Mouse (Mus musculus): Measurements from ENCODE around the gene Glce. TPM values are rescaled to one million over a fixed set of nuclear protein-coding genes. Genes with fewer than 3 reads are reported as not detected.
A peak's percentile ranks its signal among the peaks of the same experiment; 100 is the strongest.

The Glce gene
- polyA plus RNA-seq, 1 experiment from 2014 or later = 26.4 TPM

GRCm38 (mm10) chr9:62028072-62028471, 94.4 kb downstream of the Glce start:
- H3K36me3 ChIP-seq (ENCODE audit: control insufficient read depth, insufficient read depth, low read length) = no peaks in the 10 kb centered on the region
- ATAC-seq = no peak
- H3K9me3 ChIP-seq (ENCODE audit: control insufficient read depth, low read length) = no peaks in the 10 kb centered on the region
- no peak overlapping the region for H3K27ac ChIP-seq (ENCODE audit: low read depth, low read length)
- H3K27me3 ChIP-seq (replicated peaks; ENCODE audit: control insufficient read depth, insufficient read depth, low read length) = peaks cover 20% of the 10 kb centered on the region
- peaks cover 3% of the 10 kb centered on the region; the same call in 1 of the 2 replicates for H3K4me1 ChIP-seq (ENCODE audit: control insufficient read depth, insufficient read depth, low read depth, low read length)
- H3K9ac ChIP-seq (ENCODE audit: low read depth, low read length) = no peak overlapping the region
- H3K4me2 ChIP-seq (ENCODE audit: low read length) = no peak overlapping the region
- WGBS = 50% methylated on average over 3 of the region's 3 CpGs
- no peak overlapping the region for H3K4me3 ChIP-seq (ENCODE audit: low read length)

GRCm38 (mm10) chr9:62026600-62026999, 95.9 kb downstream of the Glce start, which contains the start of gene Paqr5:
Gene Paqr5 (minus strand): TSS chr9:62026856.
- Histone ChIP-seq H3K4me1 (ENCODE audit: control insufficient read depth, insufficient read depth, low read depth, low read length) (peaks cover 3% of the 10 kb centered on the region; the same call in 1 of the 2 replicates), H3K4me2 (ENCODE audit: low read length) (peak within 1 kb of the TSS; percentile 61), H3K4me3 (ENCODE audit: low read length) (peak within 1 kb of the TSS; percentile 34), H3K27ac (ENCODE audit: low read depth, low read length) (no peak within 1 kb of the TSS), H3K9ac (ENCODE audit: low read depth, low read length) (peak within 1 kb of the TSS; percentile 39), H3K27me3 (replicated peaks; ENCODE audit: control insufficient read depth, insufficient read depth, low read length) (peaks cover 20% of the 10 kb centered on the region), H3K9me3 (ENCODE audit: control insufficient read depth, low read length) (no peaks in the 10 kb centered on the region), H3K36me3 (ENCODE audit: control insufficient read depth, insufficient read depth, low read length) (no peaks in the 10 kb centered on the region)
- no peak for ATAC-seq
- WGBS = under 1% methylated on average over 26 of the region's 32 CpGs

- Histone ChIP-seq H3K4me3 (ENCODE audit: low read length) (no peak overlapping the region), H3K9ac (ENCODE audit: low read depth, low read length) (no peak overlapping the region), H3K4me2 (ENCODE audit: low read length) (no peak overlapping the region), H3K36me3 (ENCODE audit: control insufficient read depth, insufficient read depth, low read length) (no peaks in the 10 kb centered on the region), H3K27me3 (replicated peaks; ENCODE audit: control insufficient read depth, insufficient read depth, low read length) (peaks cover 20% of the 10 kb centered on the region), H3K4me1 (ENCODE audit: control insufficient read depth, insufficient read depth, low read depth, low read length) (peaks cover 3% of the 10 kb centered on the region; the same call in 1 of the 2 replicates), H3K9me3 (ENCODE audit: control insufficient read depth, low read length) (no peaks in the 10 kb centered on the region), H3K27ac (ENCODE audit: low read depth, low read length) (no peak overlapping the region)
- ATAC-seq = no peak
- 46% methylated on average over 5 of the region's 5 CpGs for WGBS
Observed at GRCm38 (mm10) chr9:62025056-62025455, 97.4 kb downstream of the Glce start.

GRCm38 (mm10) chr9:62023879-62024278, 98.6 kb downstream of the Glce start:
- H3K4me1 ChIP-seq (ENCODE audit: control insufficient read depth, insufficient read depth, low read depth, low read length) = peaks cover 3% of the 10 kb centered on the region; the same call in 1 of the 2 replicates
- peaks cover 20% of the 10 kb centered on the region for H3K27me3 ChIP-seq (replicated peaks; ENCODE audit: control insufficient read depth, insufficient read depth, low read length)
- H3K9me3 ChIP-seq (ENCODE audit: control insufficient read depth, low read length) = no peaks in the 10 kb centered on the region
- H3K9ac ChIP-seq (ENCODE audit: low read depth, low read length) = no peak overlapping the region
- no peak overlapping the region for H3K4me3 ChIP-seq (ENCODE audit: low read length)
- WGBS = 57% methylated on average over 4 of the region's 4 CpGs
- H3K36me3 ChIP-seq (ENCODE audit: control insufficient read depth, insufficient read depth, low read length) = no peaks in the 10 kb centered on the region
- H3K4me2 ChIP-seq (ENCODE audit: low read length) = no peak overlapping the region
- no peak for ATAC-seq
- no peak overlapping the region for H3K27ac ChIP-seq (ENCODE audit: low read depth, low read length)

GRCm38 (mm10) chr9:62022961-62023680, 99.3 kb downstream of the Glce start:
- no peak overlapping the region for H3K9ac ChIP-seq (ENCODE audit: low read depth, low read length)

GRCm38 (mm10) chr9:62021583-62022120, 100.8 kb downstream of the Glce start:
- Histone ChIP-seq H3K27me3 (replicated peaks; ENCODE audit: control insufficient read depth, insufficient read depth, low read length) (peaks cover 7% of the 10 kb centered on the region; the same call in 1 of the 2 replicates), H3K4me1 (ENCODE audit: control insufficient read depth, insufficient read depth, low read depth, low read length) (peaks cover 3% of the 10 kb centered on the region; the same call in 1 of the 2 replicates), H3K36me3 (ENCODE audit: control insufficient read depth, insufficient read depth, low read length) (no peaks in the 10 kb centered on the region), H3K9ac (ENCODE audit: low read depth, low read length) (no peak overlapping the region), H3K4me2 (ENCODE audit: low read length) (no peak overlapping the region), H3K9me3 (ENCODE audit: control insufficient read depth, low read length) (no peaks in the 10 kb centered on the region), H3K4me3 (ENCODE audit: low read length) (no peak overlapping the region), H3K27ac (ENCODE audit: low read depth, low read length) (no peak overlapping the region)
- no peak for ATAC-seq
- WGBS = 59% methylated on average over 7 of the region's 7 CpGs

More at GRCm38 (mm10) chr9:62022961-62023680, 99.3 kb downstream of the Glce start:
- peaks cover 18% of the 10 kb centered on the region for H3K27me3 ChIP-seq (replicated peaks; ENCODE audit: control insufficient read depth, insufficient read depth, low read length)
- no peaks in the 10 kb centered on the region for H3K9me3 ChIP-seq (ENCODE audit: control insufficient read depth, low read length)
- no peak overlapping the region for H3K4me3 ChIP-seq (ENCODE audit: low read length)
- ATAC-seq = no peak
- H3K27ac ChIP-seq (ENCODE audit: low read depth, low read length) = no peak overlapping the region
- peaks cover 3% of the 10 kb centered on the region; the same call in 1 of the 2 replicates for H3K4me1 ChIP-seq (ENCODE audit: control insufficient read depth, insufficient read depth, low read depth, low read length)
- WGBS = 91% methylated on average over 6 of the region's 6 CpGs
- no peak overlapping the region for H3K4me2 ChIP-seq (ENCODE audit: low read length)
- no peaks in the 10 kb centered on the region for H3K36me3 ChIP-seq (ENCODE audit: control insufficient read depth, insufficient read depth, low read length)

- H3K27me3 ChIP-seq (replicated peaks; ENCODE audit: control insufficient read depth, insufficient read depth, low read length) = peaks cover 3% of the 10 kb centered on the region; the same call in 1 of the 2 replicates
- H3K4me1 ChIP-seq (ENCODE audit: control insufficient read depth, insufficient read depth, low read depth, low read length) = no peaks in the 10 kb centered on the region
- no peaks in the 10 kb centered on the region for H3K9me3 ChIP-seq (ENCODE audit: control insufficient read depth, low read length)
- H3K9ac ChIP-seq (ENCODE audit: low read depth, low read length) = no peak overlapping the region
- no peaks in the 10 kb centered on the region for H3K36me3 ChIP-seq (ENCODE audit: control insufficient read depth, insufficient read depth, low read length)
- no peak overlapping the region for H3K27ac ChIP-seq (ENCODE audit: low read depth, low read length)
- no peak for ATAC-seq
- H3K4me2 ChIP-seq (ENCODE audit: low read length) = no peak overlapping the region
- H3K4me3 ChIP-seq (ENCODE audit: low read length) = no peak overlapping the region
- WGBS = 84% methylated on average over 7 of the region's 7 CpGs
Observed at GRCm38 (mm10) chr9:62020259-62020658, 102.2 kb downstream of the Glce start.

GRCm38 (mm10) chr9:62018229-62019093, 104.0 kb downstream of the Glce start:
- no peak for ATAC-seq
- WGBS = 82% methylated on average over 14 of the region's 14 CpGs
- Histone ChIP-seq H3K4me2 (ENCODE audit: low read length) (no peak overlapping the region), H3K27ac (ENCODE audit: low read depth, low read length) (no peak overlapping the region), H3K9ac (ENCODE audit: low read depth, low read length) (no peak overlapping the region), H3K4me3 (ENCODE audit: low read length) (no peak overlapping the region), H3K36me3 (ENCODE audit: control insufficient read depth, insufficient read depth, low read length) (no peaks in the 10 kb centered on the region), H3K9me3 (ENCODE audit: control insufficient read depth, low read length) (no peaks in the 10 kb centered on the region), H3K27me3 (replicated peaks; ENCODE audit: control insufficient read depth, insufficient read depth, low read length) (no peaks in the 10 kb centered on the region), H3K4me1 (ENCODE audit: control insufficient read depth, insufficient read depth, low read depth, low read length) (no peaks in the 10 kb centered on the region)

GRCm38 (mm10) chr9:62017329-62017728, 105.1 kb downstream of the Glce start:
- H3K4me1 ChIP-seq (ENCODE audit: control insufficient read depth, insufficient read depth, low read depth, low read length) = no peaks in the 10 kb centered on the region
- no peaks in the 10 kb centered on the region for H3K27me3 ChIP-seq (replicated peaks; ENCODE audit: control insufficient read depth, insufficient read depth, low read length)
- ATAC-seq = no peak
- no peaks in the 10 kb centered on the region for H3K9me3 ChIP-seq (ENCODE audit: control insufficient read depth, low read length)
- H3K4me3 ChIP-seq (ENCODE audit: low read length) = no peak overlapping the region
- no peak overlapping the region for H3K9ac ChIP-seq (ENCODE audit: low read depth, low read length)
- WGBS = 86% methylated on average over 6 of the region's 6 CpGs
- no peak overlapping the region for H3K4me2 ChIP-seq (ENCODE audit: low read length)
- H3K36me3 ChIP-seq (ENCODE audit: control insufficient read depth, insufficient read depth, low read length) = no peaks in the 10 kb centered on the region
- no peak overlapping the region for H3K27ac ChIP-seq (ENCODE audit: low read depth, low read length)
